Mouse (Mus musculus) adrenal gland, postnatal 14 days (tissue): ENCODE data around the gene Foxd1. TPM values are rescaled to one million over a fixed set of nuclear protein-coding genes. Genes with fewer than 3 reads are reported as not detected.
A peak's percentile ranks its signal among the peaks of the same experiment; 100 is the strongest.

Experiments used
- DNase-seq: peaks from one replicate; pipeline ENCODE4 v3.0.0; 2021; ENCODE audit warnings: mixed read lengths
- total RNA-seq: library from RNA; stranded (reverse); gene quantifications from 2 replicates; pipeline ENCODE4 v1.2.3, GENCODE M21; 2021

Foxd1 gene
- total RNA-seq, 1 experiment from 2014 or later: 0.82 TPM

DNA sequence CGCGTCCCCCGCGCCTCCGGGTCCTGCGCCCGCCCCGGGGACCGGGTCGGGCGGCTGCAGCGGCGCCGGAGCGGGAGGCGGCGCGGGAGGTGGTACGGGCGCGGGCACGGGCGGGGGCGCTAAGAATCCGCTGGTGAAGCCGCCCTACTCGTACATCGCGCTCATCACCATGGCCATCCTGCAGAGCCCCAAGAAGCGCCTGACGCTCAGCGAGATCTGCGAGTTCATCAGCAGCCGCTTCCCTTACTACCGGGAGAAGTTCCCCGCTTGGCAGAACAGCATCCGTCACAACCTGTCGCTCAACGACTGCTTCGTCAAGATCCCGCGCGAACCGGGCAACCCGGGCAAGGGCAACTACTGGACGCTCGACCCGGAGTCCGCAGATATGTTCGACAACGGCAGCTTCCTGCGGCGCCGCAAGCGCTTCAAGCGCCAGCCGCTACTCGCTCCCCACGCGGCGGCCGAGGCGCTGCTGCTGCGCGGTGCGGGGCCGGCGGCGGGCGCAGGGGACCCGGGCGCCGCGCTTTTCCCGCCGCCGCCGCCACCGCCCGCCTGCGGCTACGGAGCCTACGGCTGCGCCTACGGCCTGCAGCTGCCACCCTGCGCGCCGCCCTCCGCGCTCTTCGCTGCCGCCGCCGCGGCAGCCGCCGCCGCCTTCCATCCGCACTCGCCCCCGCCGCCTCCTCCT lies 973 bp downstream of the Foxd1 start:
- DNase-seq: peak; percentile 15

GRCm38 (mm10) chr13:98355559-98356111 lies 1.6 kb downstream of the Foxd1 start:
- peak; percentile 43 for DNase-seq

GRCm38 (mm10) chr13:98356176-98356972 lies 2.3 kb downstream of the Foxd1 start:
- DNase-seq: no peak

DNA sequence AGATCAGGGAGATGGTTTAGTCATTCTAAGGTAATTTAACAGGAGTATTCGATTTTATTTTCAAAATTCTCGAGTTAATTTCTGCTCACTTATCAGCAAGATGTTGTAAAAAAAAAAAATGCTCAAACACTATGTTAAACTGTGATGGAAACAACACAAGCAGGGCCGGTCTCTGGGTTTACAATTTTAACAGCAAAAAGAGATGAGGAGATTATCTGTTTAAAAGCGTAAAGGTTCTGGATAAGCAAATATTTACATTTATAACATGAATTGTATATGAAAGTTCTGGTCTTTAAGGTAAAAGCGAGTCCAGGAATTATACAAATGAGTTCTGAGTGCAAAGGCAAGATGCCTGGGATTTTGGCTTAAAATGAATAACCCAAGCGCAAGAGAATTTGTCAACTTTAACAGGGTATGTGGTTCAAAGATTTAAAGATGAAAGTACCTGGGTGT lies 3.0 kb downstream of the Foxd1 start:
- no peak for DNase-seq

DNA sequence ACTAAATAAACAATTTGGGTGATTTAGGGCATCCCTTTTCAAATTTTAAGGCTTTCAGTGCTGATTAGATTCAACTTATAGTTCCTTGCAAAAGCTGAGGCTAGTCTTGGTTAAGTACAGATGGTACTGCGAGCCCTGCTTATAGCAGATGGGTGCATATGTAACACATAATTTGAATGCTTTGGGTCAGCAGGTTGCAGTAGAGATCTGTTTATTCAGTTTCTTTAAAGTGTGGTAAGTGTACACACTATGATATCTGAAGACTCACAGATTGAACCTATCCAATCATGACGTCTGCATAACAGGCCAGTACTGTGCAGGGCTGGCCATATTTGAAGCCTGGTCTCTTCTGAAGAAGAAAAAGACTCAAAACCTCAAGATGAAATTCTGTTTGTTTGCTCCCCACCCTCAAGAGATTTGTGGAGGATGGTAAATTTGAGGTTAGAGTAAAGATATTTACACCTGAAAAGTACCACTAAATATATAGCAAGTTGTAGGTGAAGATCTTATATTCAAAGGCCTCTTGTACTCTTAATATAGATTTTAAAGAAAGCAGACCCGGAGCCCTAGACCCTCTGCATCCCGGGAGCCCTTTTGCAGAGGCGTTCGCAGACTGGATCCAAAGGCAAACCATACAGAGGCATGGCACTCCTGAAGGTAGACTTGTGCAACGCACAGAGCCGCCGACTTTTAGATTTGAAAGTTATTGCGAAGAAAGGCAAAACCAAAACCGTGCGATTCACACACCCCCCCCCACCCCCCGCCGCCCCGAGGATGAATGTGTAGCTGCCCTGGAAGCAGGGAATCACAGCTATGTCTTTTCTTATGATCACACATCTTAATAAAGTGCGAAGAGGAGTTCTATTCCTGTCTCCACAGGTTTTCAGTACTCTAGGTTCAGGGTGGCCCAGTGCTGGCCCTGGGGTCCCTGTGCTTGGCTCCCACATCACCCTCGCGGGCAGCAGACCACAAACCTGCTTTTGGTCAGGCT lies 3.7 kb downstream of the Foxd1 start:
- no peak for DNase-seq

DNA sequence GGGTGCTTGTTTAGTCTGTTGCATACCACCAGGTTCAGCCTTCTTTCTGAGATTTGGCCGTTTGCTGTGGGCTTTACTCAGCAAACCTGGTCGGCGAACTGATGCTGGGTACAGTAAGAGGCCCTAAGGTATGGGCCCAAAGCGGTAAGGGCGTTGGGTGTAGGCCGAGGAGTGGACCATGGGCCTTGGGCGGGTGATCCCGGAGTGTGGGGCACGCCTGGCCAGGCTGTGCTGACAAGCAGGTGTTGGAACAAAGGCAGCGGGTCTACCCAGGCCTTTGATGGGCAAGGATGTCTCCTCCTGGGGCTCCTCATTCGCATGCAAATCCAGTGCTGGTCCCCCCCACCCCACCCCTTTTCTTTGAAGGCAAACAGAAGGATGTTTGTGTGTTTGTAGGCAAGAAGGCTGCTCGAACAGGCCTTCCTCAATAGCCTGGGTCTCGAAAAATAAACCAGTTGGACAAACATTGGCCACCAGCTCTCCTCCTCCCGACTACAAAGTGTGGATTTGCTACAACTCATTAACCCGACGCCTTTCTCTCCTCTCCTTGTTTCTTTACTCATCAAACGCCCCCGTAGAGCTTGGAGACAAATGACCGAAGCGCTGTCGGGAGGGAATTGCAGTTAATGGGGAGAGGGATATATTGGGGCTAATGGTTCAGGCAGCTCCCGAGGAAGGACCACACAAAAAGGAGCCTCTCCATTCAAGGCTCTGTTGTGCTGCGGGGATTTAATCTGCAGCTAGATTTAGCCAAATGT lies 4.6 kb downstream of the Foxd1 start:
- no peak for DNase-seq

DNA sequence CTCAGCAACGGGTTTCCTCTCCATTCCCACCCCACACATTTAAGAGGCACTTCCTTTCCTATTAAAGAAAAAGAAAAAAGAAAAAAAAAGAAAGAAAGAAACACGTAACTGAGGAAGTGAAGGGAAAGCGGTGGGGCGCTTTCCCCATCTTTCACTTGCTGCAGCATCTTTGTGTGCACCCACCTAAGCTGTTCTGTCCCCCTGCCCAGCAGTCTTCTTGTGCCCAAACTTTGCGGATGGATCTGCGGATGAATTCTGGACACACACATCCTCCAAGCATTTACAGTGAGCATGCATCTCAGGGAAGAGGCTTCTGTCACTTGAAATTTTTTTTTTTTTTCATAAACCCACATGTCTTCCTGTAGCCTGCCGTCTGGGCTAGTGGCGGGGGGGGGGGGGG lies 5.3 kb downstream of the Foxd1 start:
- no peak for DNase-seq

DNA sequence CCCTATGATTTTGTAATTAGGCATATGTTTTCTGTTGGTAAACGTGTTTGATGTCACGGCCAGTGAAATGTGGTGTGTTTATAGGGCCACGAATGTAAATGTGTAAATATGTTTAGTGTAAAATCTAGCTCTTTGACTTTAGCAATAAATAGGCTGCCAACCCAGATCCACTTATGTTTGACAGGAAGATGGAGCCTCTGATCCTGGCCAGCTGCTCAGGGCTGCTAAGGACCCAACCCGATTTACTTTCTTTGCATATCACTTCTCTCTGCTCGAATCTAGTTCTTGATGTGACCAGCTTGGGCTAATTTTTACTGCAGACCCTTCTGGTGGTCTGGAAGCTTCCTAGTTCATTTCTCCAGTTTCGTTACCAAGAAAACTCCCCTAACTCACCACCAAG lies 6.3 kb downstream of the Foxd1 start:
- no peak for DNase-seq

- no peak for DNase-seq
Observed at GRCm38 (mm10) chr13:98361161-98361560, 7.1 kb downstream of the Foxd1 start.

DNA sequence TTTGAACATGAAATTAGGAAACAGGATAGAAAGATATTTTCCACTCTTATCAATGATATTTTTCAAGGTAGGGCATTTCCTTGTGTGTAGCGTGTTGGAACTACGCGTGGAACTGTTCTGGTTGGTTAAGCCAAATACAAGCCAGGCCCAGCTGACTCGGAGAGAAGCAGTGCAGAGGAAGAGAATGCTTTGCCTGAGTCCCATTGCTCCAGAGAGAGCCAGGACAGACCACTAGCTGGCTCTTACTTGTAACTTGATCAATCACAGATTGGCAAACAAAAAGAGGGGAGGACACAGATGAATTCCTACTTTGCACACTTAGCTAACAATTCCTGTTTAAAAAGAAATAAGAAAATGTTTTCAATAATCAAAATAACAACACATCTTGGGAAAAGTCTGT lies 9.0 kb downstream of the Foxd1 start:
- no peak for DNase-seq

DNA sequence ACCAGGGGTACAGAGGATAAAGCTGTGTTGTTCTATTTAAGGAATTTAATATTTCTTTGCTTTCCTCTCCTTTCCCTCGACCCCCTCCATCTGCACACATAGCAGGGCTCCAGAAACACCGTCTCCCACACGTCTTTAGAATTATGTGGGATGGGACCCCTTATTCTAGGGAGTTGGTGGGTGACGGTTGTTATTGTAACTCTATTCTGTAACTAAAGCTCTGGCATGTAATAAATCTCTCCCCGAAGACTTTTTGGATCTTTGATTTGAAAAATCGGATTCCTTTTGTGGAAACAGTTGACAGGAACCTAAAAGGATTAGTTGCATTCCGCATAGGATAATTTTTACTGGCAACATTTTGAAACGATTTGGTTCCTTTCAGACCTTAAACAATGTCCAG lies 11.0 kb downstream of the Foxd1 start:
- DNase-seq: no peak

GRCm38 (mm10) chr13:98365766-98366421 lies 11.9 kb downstream of the Foxd1 start:
- DNase-seq: peak; percentile 9

DNA sequence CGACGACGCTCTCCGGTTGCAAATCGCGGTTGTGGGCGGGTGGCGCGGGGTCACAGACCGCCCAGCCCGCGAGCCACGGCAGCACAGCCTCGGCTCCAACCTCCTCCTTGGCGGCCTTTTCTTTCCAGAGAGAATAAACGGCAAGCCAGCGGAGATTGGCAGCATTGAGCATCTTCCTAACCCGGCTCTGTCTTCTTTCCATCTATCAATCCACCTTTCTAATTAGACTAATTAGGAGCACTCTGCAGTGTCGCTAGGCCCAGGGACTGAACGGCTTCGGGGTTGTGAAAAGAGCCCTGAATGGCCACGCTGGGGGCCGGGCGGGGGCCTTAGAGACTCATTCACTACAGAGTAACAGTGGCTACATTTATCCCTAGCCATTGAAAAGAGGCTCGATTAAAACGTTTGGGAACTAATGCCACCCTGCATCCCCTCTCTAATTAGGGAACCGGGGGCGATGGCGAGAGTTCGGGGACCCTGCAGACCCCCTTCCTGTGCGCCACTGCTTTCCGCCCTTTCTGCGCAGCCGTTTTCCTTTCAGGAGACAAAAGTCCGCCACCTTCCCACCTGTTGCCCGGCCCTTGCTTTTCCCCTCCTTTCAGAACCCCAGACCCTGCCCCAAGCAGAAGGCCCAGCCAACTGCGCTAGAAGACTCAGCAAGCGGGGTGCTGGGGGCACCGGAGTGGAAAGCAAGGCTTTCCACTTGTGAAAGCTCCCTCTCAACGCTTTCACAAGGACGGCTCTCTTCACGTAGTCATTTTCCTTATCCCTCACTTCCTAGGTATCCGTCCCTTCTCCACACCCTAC lies 12.6 kb downstream of the Foxd1 start:
- no peak for DNase-seq

GRCm38 (mm10) chr13:98367601-98368000 lies 13.6 kb downstream of the Foxd1 start:
- no peak for DNase-seq

- no peak for DNase-seq
Observed at GRCm38 (mm10) chr13:98369046-98369445, 15.0 kb downstream of the Foxd1 start.

DNA sequence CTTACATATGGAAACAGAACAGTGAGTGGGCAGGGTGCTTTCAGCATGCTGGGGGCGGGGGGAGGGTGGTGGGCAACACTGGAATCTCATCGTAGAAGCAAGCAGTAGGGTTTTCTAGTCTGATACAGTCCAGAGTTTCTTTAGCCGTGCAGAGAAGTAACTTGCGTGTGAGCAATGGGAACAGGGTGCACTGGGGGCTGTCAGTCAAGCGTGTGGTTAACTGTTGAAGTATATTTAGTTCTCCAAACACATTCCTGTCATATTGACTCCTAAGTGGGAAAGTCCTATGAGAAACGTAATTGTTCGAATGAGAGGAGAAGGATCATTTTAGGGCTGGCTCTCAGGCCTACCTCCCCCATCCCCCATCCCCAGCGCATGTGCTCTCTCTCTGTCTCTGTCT lies 20.5 kb downstream of the Foxd1 start:
- no peak for DNase-seq

DNA sequence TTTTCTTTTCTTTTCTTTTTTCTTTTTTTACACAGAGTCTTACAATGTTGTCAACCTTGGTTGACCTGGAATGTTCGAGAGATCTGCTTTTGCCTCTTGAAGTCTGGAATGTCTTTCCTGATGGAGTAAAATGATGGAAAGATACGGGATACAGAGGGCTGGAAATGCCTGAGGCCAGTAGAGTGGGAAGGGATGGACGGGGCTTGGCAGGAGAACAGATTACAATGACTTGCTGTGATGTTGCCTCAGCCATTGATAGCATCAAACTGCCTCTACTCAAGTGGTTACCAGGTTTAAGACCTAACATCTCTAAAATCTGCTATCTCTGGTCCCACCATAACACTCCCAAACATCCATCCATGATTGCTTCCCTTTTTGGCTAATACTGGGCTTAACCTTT lies 20.9 kb downstream of the Foxd1 start:
- no peak for DNase-seq

DNA sequence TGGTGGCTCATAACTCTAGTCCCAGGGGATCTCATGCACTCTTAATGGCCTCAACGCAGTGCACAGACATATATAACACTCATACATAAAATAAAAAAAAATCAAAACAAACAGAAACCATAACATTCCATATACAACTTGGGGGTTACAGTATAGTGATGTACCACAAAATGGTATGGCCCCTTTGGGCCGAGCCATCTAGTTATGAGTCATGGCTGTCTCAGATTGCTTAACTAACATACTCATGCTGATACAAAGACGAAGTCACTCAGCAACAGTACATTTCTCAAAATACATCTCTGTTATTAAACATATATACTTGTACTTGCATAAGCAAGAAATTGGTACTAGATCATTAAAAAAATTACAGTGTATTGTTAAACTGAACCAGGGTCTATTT lies 23.7 kb downstream of the Foxd1 start:
- DNase-seq: no peak

- no peak for DNase-seq
Observed at GRCm38 (mm10) chr13:98382751-98383150, 28.7 kb downstream of the Foxd1 start.

DNA sequence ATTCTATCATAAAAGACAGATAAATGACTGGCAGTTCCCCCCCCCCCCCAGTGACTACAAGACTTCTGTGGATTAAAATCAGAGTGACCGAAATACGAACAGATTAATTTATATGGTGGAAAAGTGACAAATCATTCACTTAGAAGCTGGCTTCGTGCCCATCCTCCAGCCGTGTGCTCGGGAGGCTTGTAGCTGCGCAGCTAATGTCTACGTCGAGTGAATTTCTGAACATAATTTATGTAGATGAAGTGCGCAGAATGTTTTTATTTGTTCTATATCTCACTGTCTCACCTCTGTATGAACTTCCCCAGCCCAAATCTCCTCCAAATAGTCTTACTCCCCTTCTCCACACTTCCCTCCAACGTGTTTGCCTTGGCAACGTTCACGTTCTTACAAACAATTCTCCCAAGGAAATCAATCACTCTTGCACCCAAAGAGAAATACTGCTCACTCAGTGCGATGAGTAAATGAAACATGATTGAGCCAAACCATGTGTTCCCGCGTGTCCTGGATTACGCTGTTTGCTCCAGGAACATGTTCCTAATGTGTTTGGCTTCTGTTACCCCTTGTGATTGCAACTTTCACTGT lies 30.0 kb downstream of the Foxd1 start:
- DNase-seq: no peak
